Mouse (Mus musculus) embryonic stem cell, embryonic (primary cell): ENCODE data around the gene Cdk10.

Experiments used
- CTCF ChIA-PET, 4 experiments: fragments of 300-600 bp in 2 of 4; fragments of 350-600 bp in 2 of 4; sonication (Branson Sonifier 250); formaldehyde crosslinking; loops; one replicate each; lab custom pipeline; 2022; ENCODE audit warnings: inconsistent platforms in 2 of 4; lab: Charles Lee
- POLR2A ChIA-PET, 4 experiments: fragments of 300-600 bp in 2 of 4; fragments of 350-600 bp in 2 of 4; sonication (Branson Sonifier 250); formaldehyde crosslinking; loops; one replicate each; lab custom pipeline; 2022; ENCODE audit warnings: antibody characterized with exemption in 4 of 4, inconsistent platforms in 1 of 4; lab: Charles Lee

Gene Cdk10

GRCm38 (mm10) chr8:123224278-123225266 is at the start of gene Cdk10:
TSS of gene Cdk10 (plus strand) at chr8:123224842.
- POLR2A ChIA-PET = interaction anchor here in 3 of 4 experiments (0.6 to 3.7 kb wide), 21 partner anchors 8 to 294 kb away, joined by 3 to 30 read pairs (median 4); partner anchors contain the start of genes Chmp1a (in 3 of the 3), Spata2l (in 3 of the 3), Spata33 (in 3 of the 3) and Gas8 (in 1 of the 3)
- CTCF ChIA-PET = interaction anchor here in 3 of 4 experiments (0.6 to 1.9 kb wide), 7 partner anchors 9 to 86 kb away, joined by 3 to 6 read pairs (median 4); partner anchors contain the start of genes Chmp1a (in 2 of the 3), Spata33 (in 2 of the 3) and Spata2l (in 1 of the 3)

DNA sequence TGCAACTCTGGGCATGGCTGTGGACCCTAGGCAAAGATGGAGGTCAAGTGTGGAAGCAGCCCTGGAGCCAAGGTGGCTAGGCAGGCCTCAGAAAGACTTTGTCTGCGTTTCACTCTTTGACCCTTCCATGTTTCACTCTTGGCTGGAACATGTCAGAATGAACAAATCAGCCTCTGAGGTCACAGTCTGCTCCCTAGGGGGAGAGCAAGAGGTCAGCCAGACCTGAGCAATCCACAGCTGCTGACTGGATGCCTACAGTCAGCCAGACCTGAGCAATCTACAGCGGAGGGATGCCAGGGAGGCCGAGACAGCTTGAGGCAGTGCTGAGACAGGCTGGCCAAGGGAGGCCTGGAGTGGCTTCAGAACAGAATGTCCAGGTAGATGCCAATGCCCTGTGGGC is 43.3 kb upstream of the Cdk10 start:
- CTCF ChIA-PET = interaction anchor here in 2 of 4 experiments (0.6 kb wide), 3 partner anchors 25 to 463 kb away, joined by 3 read pairs; no protein-coding TSS in a partner anchor

DNA sequence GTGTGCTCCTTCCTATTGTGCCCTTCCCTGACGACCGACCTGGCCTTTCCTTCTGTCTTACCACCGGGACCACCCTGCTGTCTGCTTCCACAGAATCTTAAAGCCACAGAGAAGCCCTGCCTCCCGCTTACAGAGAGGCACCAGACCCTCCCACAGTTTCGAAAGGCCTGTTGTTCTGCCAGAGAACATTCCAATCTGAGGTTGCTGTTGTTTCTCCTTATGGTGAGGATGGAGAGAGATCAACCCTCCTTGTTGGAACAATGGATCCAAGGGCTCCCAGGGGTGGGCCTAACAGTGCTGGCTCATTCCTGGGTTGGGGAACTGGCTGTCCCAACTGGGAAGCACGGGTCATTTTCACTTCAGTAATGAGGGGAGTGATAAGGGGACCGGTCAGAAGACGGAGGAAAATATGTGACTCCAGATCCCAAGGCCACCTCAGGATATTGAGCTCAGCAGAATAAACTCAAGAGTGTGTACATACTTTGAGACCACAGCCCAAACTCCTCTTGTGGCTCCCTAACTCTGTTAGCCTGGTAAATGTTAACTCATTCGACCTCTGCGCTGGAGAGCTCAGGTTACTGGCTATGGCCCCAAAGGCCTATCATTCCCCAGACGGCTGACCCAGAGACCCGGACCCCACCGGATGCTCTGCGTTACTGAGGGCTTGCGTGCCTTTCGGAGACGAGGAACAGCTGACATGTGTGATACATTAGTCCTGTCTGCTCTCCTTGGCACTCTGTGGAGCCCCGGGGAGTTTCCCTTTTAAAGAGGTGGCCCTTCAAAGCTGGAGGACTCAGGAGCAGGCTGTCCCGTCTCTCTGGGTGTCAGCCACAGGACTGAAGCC is 38.9 kb upstream of the Cdk10 start, which contains the start of gene Dpep1:
Gene Dpep1 (plus strand): TSS at position 677 of the 844 bp plus-strand sequence.
- POLR2A ChIA-PET = interaction anchor here in 3 of 4 experiments (0.6 to 2.2 kb wide), 14 partner anchors 9 to 612 kb away, joined by 3 to 8 read pairs (median 4); partner anchors contain the start of genes Chmp1a (in 2 of the 3) and Spata33 (in 2 of the 3)
- CTCF ChIA-PET = interaction anchor here in 3 of 4 experiments (0.6 to 1.0 kb wide), 4 partner anchors 28 to 1213 kb away, joined by 3 to 4 read pairs (median 3); no protein-coding TSS in a partner anchor

More for the DNA sequence above, 43.3 kb upstream of the Cdk10 start:
- POLR2A ChIA-PET = interaction anchor here in 2 of 4 experiments (0.6 to 1.9 kb wide), 7 partner anchors 9 to 326 kb away, joined by 3 to 7 read pairs (median 3); partner anchors contain the start of genes Chmp1a (in 1 of the 2) and Spata33 (in 1 of the 2)

DNA sequence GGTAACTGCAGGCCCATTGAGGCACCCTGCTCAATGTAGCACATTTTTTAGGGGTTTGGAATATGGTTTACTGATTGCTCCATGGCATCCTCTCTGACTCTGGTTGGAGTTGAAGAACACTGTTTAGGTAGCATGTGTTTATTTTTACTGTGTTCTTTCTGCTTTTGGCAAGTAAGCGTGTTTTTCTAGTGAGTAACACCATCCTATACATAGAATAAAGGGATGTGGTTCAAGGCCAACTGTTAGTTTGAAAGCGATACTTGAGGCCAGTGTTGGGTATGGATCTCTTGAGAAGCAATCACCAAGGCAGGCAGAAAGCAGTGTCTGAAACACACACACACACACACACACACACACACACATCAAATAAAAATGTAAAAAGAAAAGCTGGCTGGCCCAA is 36.6 kb upstream of the Cdk10 start:
- CTCF ChIA-PET = interaction anchor here in 1 of 4 experiments (0.6 kb wide), 1 partner anchor 18 kb away, joined by 3 read pairs; no protein-coding TSS in a partner anchor
- POLR2A ChIA-PET = interaction anchor here in 2 of 4 experiments (1.0 to 2.3 kb wide), 4 partner anchors 9 to 38 kb away, joined by 3 to 11 read pairs (median 4); partner anchors contain the start of genes Chmp1a (in 1 of the 2) and Spata33 (in 1 of the 2)

- POLR2A ChIA-PET = interaction anchor here (0.6 to 2.3 kb wide), 7 partner anchors 9 to 842 kb away, joined by 3 to 11 read pairs (median 4); partner anchors contain the start of genes Chmp1a (in 1 of the 4) and Spata33 (in 1 of the 4)
- CTCF ChIA-PET = interaction anchor here (0.5 to 3.6 kb wide), 7 partner anchors 8 to 1037 kb away, joined by 3 to 17 read pairs (median 3); no protein-coding TSS in a partner anchor
Observed at GRCm38 (mm10) chr8:123188841-123189240, 35.8 kb upstream of the Cdk10 start.

DNA sequence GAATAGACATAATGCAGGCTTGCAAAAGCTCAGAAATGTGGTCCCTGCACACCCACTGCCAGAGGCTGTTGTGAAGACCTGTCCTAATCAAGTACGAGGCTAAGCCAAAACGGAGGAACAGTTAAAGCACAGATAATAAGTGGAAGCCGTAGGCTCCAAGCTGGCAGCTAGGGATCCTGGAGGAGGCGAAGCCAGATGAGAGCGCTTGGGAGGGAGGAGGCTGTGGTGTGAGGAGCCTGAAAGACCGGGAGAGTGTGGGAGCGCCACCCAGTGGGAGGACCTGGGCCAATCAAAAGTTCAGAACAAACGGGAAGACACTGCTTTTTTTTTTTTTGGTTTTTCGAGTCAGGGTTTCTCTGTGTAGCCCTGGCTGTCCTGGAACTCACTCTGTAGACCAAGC is 34.0 kb upstream of the Cdk10 start:
- ChIA-PET CTCF (interaction anchor here (0.6 to 3.6 kb wide), 28 partner anchors 11 to 688 kb away, joined by 3 to 17 read pairs (median 4); partner anchors contain the start of genes Chmp1a (in 4 of the 4) and Spata33 (in 4 of the 4)), POLR2A (interaction anchor here (0.7 to 3.6 kb wide), 22 partner anchors 8 to 299 kb away, joined by 3 to 15 read pairs (median 4); partner anchors contain the start of genes Chmp1a (in 3 of the 4), Spata33 (in 3 of the 4) and Sult5a1 (in 1 of the 4))

DNA sequence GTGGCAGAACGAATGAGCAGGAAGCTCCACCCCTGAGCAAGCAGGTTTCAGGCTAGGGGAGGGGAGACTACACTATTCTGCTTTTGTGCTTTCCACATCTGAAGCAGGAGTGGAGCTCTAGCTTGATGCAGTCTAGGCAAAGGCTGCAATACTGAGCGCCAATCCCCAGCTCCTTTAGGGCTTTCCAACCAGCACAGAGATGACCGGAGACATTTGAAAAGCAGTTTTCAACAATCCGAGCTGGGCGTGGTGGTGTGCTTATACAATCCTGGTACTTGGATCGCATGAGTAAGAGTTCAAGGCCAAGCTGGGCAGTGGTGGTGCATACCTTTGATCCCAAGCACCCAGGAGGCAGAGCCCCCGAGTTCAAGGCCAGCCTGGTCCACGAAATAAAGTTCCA is 32.7 kb upstream of the Cdk10 start:
- POLR2A ChIA-PET = interaction anchor here in 3 of 4 experiments (0.6 to 3.6 kb wide), 12 partner anchors 11 to 655 kb away, joined by 3 to 15 read pairs (median 6); partner anchors contain the start of genes Chmp1a (in 2 of the 3) and Spata33 (in 2 of the 3)
- CTCF ChIA-PET = interaction anchor here in 3 of 4 experiments (0.8 to 3.6 kb wide), 10 partner anchors 10 to 284 kb away, joined by 3 to 17 read pairs (median 7); partner anchors contain the start of genes Chmp1a (in 2 of the 3) and Spata33 (in 2 of the 3)

GRCm38 (mm10) chr8:123193771-123194170 is 30.9 kb upstream of the Cdk10 start:
- POLR2A ChIA-PET = interaction anchor here in 3 of 4 experiments (0.6 to 2.0 kb wide), 11 partner anchors 9 to 87 kb away, joined by 3 to 8 read pairs (median 4); partner anchors contain the start of genes Chmp1a (in 1 of the 3) and Spata33 (in 1 of the 3)
- CTCF ChIA-PET = interaction anchor here (0.6 to 1.4 kb wide), 5 partner anchors 8 to 575 kb away, joined by 3 to 14 read pairs (median 6); partner anchors contain the start of genes Chmp1a (in 1 of the 4) and Spata33 (in 1 of the 4)

DNA sequence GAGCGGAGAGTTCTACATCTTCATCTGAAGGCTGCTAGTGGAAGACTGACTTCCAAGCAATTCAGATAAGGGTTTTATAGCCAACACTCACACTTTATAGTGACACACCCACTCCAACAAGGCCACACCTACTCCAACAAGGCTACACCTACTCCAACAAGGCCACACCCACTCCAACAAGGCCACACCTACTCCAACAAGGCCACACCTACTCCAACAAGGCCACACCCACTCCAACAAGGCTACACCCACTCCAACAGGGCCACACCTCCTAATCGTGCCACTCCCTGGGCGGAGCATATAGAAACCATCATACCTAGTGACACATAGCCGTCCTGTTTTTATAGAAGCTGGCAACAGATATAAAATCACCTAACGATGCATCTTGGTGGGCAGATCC is 27.6 kb upstream of the Cdk10 start:
- ChIA-PET POLR2A (interaction anchor here in 2 of 4 experiments (0.6 to 4.9 kb wide), 12 partner anchors 12 to 144 kb away, joined by 3 to 24 read pairs (median 4); partner anchors contain the start of genes Chmp1a (in 2 of the 2), Spata33 (in 2 of the 2), Dpep1 (in 1 of the 2) and Spata2l (in 1 of the 2)), CTCF (interaction anchor here in 2 of 4 experiments (0.6 to 1.3 kb wide), 2 partner anchors 8 to 93 kb away, joined by 3 read pairs; no protein-coding TSS in a partner anchor)

DNA sequence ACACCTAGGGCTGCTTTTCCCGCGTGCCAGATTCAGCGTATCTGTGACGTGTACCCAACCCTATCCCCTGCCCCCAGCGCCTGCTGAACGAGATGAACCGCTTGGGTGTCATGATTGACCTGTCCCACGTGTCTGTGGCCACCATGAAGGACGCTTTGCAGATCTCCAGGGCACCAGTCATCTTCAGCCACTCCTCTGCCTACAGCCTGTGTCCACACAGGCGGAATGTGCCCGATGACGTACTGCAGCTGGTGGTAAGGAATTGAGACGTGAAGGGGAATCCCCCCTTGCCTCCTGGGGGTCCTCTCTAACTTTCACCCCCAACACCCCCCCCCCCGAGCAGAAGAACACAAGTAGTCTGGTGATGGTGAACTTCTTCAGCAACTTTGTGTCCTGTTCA is 24.8 kb upstream of the Cdk10 start:
- ChIA-PET CTCF (interaction anchor here in 2 of 4 experiments (0.6 to 3.7 kb wide), 6 partner anchors 13 to 1233 kb away, joined by 3 to 25 read pairs (median 3); partner anchors contain the start of genes Chmp1a (in 1 of the 2) and Spata33 (in 1 of the 2)), POLR2A (interaction anchor here in 2 of 4 experiments (0.7 to 4.1 kb wide), 7 partner anchors 13 to 289 kb away, joined by 3 to 19 read pairs (median 3); partner anchors contain the start of genes Chmp1a (in 2 of the 2), Spata33 (in 2 of the 2), Dpep1 (in 1 of the 2) and Spata2l (in 1 of the 2))

GRCm38 (mm10) chr8:123202288-123202687 is 22.4 kb upstream of the Cdk10 start:
- CTCF ChIA-PET = interaction anchor here (0.5 to 3.7 kb wide), 53 partner anchors 9 to 1294 kb away, joined by 3 to 25 read pairs (median 4); partner anchors contain the start of genes Chmp1a (in 4 of the 4), Spata33 (in 4 of the 4), Spata2l (in 2 of the 4) and Cdk10 (in 1 of the 4)
- POLR2A ChIA-PET = interaction anchor here (0.6 to 4.2 kb wide), 20 partner anchors 9 to 101 kb away, joined by 3 to 23 read pairs (median 4); partner anchors contain the start of genes Chmp1a (in 4 of the 4), Spata33 (in 4 of the 4), Dpep1 (in 1 of the 4) and Spata2l (in 1 of the 4)

- POLR2A ChIA-PET = interaction anchor here (0.6 to 4.2 kb wide), 14 partner anchors 9 to 170 kb away, joined by 3 to 23 read pairs (median 4); partner anchors contain the start of genes Chmp1a (in 2 of the 4) and Spata33 (in 2 of the 4)
- CTCF ChIA-PET = interaction anchor here in 2 of 4 experiments (0.6 to 3.7 kb wide), 6 partner anchors 9 to 140 kb away, joined by 3 to 25 read pairs (median 3); partner anchors contain the start of genes Chmp1a (in 1 of the 2), Spata2l (in 1 of the 2) and Spata33 (in 1 of the 2)
Observed at GRCm38 (mm10) chr8:123203571-123203970, 21.1 kb upstream of the Cdk10 start.

DNA sequence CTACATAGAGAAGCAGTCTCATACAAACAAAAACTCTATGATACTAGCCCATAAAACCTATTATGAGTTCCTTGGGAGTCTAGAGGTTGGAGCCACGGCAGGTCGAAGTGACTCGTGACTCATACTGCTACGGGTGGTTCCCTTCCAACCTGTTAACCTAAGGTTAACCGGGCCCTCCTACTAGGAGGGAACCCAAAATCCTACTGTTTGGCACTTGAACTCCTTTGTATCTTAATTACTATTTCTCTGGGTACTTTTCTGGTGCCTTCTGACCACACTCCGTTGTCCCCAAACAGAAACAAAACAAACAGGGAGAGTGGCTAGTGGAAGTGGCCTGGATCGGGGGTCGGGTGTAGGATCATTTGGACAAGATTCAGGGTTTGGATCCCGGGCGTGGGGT is 12.8 kb upstream of the Cdk10 start:
- ChIA-PET CTCF (interaction anchor here (0.5 to 2.8 kb wide), 22 partner anchors 10 to 1685 kb away, joined by 3 to 40 read pairs (median 6); partner anchors contain the start of genes Spata2l (in 3 of the 4), Cdk10 (in 1 of the 4) and Spire2 (in 1 of the 4)), POLR2A (interaction anchor here in 3 of 4 experiments (1.0 to 3.1 kb wide), 41 partner anchors 8 to 341 kb away, joined by 3 to 48 read pairs (median 6); partner anchors contain the start of genes Cdk10 (in 3 of the 3), Spata2l (in 2 of the 3), Dpep1 (in 1 of the 3) and Fanca (in 1 of the 3))

- CTCF ChIA-PET = interaction anchor here (0.5 to 2.8 kb wide), 58 partner anchors 9 to 1685 kb away, joined by 3 to 40 read pairs (median 4); partner anchors contain the start of genes Spata2l (in 3 of the 4), Mc1r (in 2 of the 4), Cdk10 (in 1 of the 4) and Spire2 (in 1 of the 4)
Observed at GRCm38 (mm10) chr8:123212321-123213117, 12.1 kb upstream of the Cdk10 start, which contains the start of the genes Chmp1a and Spata33. TSS of gene Chmp1a (minus strand) at chr8:123212763. TSS of gene Spata33 (plus strand) at chr8:123212832.

More at GRCm38 (mm10) chr8:123212321-123213117, 12.1 kb upstream of the Cdk10 start, which contains the start of the genes Chmp1a and Spata33:
- POLR2A ChIA-PET = interaction anchor here (0.5 to 3.1 kb wide), 106 partner anchors 9 to 769 kb away, joined by 3 to 48 read pairs (median 4); partner anchors contain the start of genes Cdk10 (in 3 of the 4), Spata2l (in 3 of the 4), Dpep1 (in 2 of the 4) and Tcf25 (in 2 of the 4)
